Mouse (Mus musculus): ENCODE results near the gene Gba.

DNA sequence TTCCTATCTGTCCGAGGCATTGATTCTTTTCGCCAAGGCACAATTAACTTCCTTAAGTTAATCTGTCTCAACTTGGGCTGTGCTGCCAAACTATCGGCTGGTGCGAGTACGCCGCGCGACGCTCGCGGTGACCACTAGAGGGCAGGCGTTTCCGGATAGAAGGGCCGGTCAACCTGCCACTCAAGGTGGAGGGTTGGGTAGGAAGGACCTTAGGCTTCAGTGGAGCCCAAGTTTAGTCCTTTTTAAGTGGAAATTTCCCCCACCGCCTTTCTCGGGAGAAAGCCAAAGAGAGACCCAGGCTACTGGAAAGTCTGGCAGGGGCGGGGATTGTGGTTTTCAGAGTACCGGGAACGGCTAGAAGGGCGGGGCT is 25.4 kb downstream of the Gba start:
- TF ChIP-seq POLR2A (IDR thresholded peaks at IDR 0.05; ENCODE audit: insufficient read length, low read depth) (no peak), MAX (IDR thresholded peaks at IDR 0.05; ENCODE audit: low read depth) (no peak), E2F4 (IDR thresholded peaks at IDR 0.05; ENCODE audit: insufficient read depth) (no peak), POLR2AphosphoS2 (IDR thresholded peaks at IDR 0.05; ENCODE audit: insufficient read length, low read depth) (no peak), USF1 (IDR thresholded peaks at IDR 0.05; ENCODE audit: low read depth) (no peak), TCF12 (IDR thresholded peaks at IDR 0.05; ENCODE audit: insufficient read depth, poor library complexity, severe bottlenecking) (no peak), MYOG (IDR thresholded peaks at IDR 0.05; ENCODE audit: control insufficient read depth in 1 of 3, insufficient read depth in 1 of 3, insufficient read length in 2 of 3, low read depth in 2 of 3) (no peak), TCF3 (IDR thresholded peaks at IDR 0.05; ENCODE audit: insufficient read length, low read depth) (no peak), CEBPB (IDR thresholded peaks at IDR 0.05; ENCODE audit: insufficient read depth, poor library complexity, severe bottlenecking) (no peak), SRF (IDR thresholded peaks at IDR 0.05; ENCODE audit: control insufficient read depth, insufficient read length, low read depth) (no peak)

Measured in myocyte (in vitro differentiated cells).